Mouse (Mus musculus) cerebellum, adult 2 months (tissue): Measurements from ENCODE around the gene Smyd2. TPM values are rescaled to one million over a fixed set of nuclear protein-coding genes. Genes with fewer than 3 reads are reported as not detected.

Experiments
- DNase-seq, 2 experiments: peaks; one replicate each; pipeline ENCODE4 v3.0.0; 2021
- H3K27ac ChIP-seq: fragments of 200-500 bp; 2 replicates; pipeline ENCODE4 v1.5.1; 2012; ENCODE audit warnings: low read length, control low read depth, inconsistent platforms; ENCODE audit not compliant: insufficient read depth
- H3K27me3 ChIP-seq: fragments of 200-500 bp; 2 replicates; pipeline ENCODE4 v1.6.1; 2012; ENCODE audit warnings: inconsistent platforms, mild to moderate bottlenecking, low read length, moderate library complexity; ENCODE audit not compliant: control insufficient read depth, insufficient read depth
- H3K4me1 ChIP-seq: fragments of 200-500 bp; 2 replicates; pipeline ENCODE4 v1.6.1; 2011; ENCODE audit warnings: low read length; ENCODE audit not compliant: control insufficient read depth, insufficient read depth
- H3K4me3 ChIP-seq: fragments of 200-500 bp; replicated peaks from 2 replicates; pipeline ENCODE3; 2011; ENCODE audit warnings: mild to moderate bottlenecking, low read depth, low read length, control low read depth; ENCODE audit not compliant: insufficient read depth
- CTCF ChIP-seq: fragments of 200-500 bp; IDR thresholded peaks from 2 replicates; pipeline ENCODE4 v1.5.1; 2011; ENCODE audit warnings: low read depth, mild to moderate bottlenecking, control low read depth, low read length, moderate library complexity, borderline replicate concordance; ENCODE audit not compliant: insufficient read depth
- POLR2A ChIP-seq: fragments of 200-500 bp; IDR thresholded peaks from 2 replicates; pipeline ENCODE4 v1.6.1; 2011; ENCODE audit warnings: low read length, control low read depth, borderline replicate concordance; ENCODE audit not compliant: insufficient read depth
- WGBS: fragments of 180-500 bp; shearing (Covaris S2); methylation state at CpG from one replicate; pipeline ENCODE4 v1.1.7; 2018; 5-methylcytosine and 5-hydroxymethylcytosine counted together
- polyA plus RNA-seq: library from polyadenylated mRNA; depleted of rRNA; stranded (reverse); fragments of >200 nt; gene quantifications from 2 replicates; pipeline ENCODE4 v1.2.3, GENCODE M21; 2012

The Smyd2 gene
- polyA plus RNA-seq, 1 experiment: 131 TPM

GRCm38 (mm10) chr1:189867034-189867433 is 55.1 kb downstream of the Smyd2 start:
- Histone ChIP-seq H3K27me3 (no peaks in the 10 kb centered on the region), H3K4me3 (no peak overlapping the region), H3K4me1 (peaks cover 6% of the 10 kb centered on the region; the same call in 1 of the 2 replicates), H3K27ac (no peak overlapping the region; the same call in 1 of the 2 replicates)
- no peak for DNase-seq
- 79% methylated on average over 5 of the region's 5 CpGs for WGBS
- TF ChIP-seq POLR2A (no peak), CTCF (no peak)

- peaks cover 6% of the 10 kb centered on the region; the same call in 1 of the 2 replicates for H3K4me1 ChIP-seq
- no peak overlapping the region; the same call in 1 of the 2 replicates for H3K27ac ChIP-seq
- DNase-seq: no peak
- H3K27me3 ChIP-seq: no peaks in the 10 kb centered on the region
- no peak overlapping the region for H3K4me3 ChIP-seq
- TF ChIP-seq CTCF (no peak), POLR2A (no peak)
- WGBS: 89% methylated on average over 6 of the region's 6 CpGs
These were observed 55.5 kb downstream of the Smyd2 start for GRCm38 (mm10) chr1:189866621-189867020.

- TF ChIP-seq CTCF (no peak), POLR2A (no peak)
- Histone ChIP-seq H3K4me1 (peaks cover 6% of the 10 kb centered on the region; the same call in 1 of the 2 replicates), H3K4me3 (no peak overlapping the region), H3K27ac (no peak overlapping the region), H3K27me3 (no peaks in the 10 kb centered on the region)
- DNase-seq: no peak
- 19% methylated on average over 15 of the region's 15 CpGs for WGBS
These were observed 57.2 kb downstream of the Smyd2 start for GRCm38 (mm10) chr1:189864846-189865560.

- H3K27ac ChIP-seq: no peak overlapping the region
- H3K4me3 ChIP-seq: no peak overlapping the region
- H3K27me3 ChIP-seq: no peaks in the 10 kb centered on the region
- no peak for DNase-seq
- H3K4me1 ChIP-seq: peaks cover 6% of the 10 kb centered on the region; the same call in 1 of the 2 replicates
- WGBS: 57% methylated on average over 9 of the region's 9 CpGs
- no peak for TF ChIP-seq POLR2A
- peak; percentile 40 for TF ChIP-seq CTCF
These were observed 57.9 kb downstream of the Smyd2 start for GRCm38 (mm10) chr1:189864301-189864700.

- Histone ChIP-seq H3K4me3 (no peak overlapping the region), H3K27ac (no peak overlapping the region), H3K4me1 (peaks cover 6% of the 10 kb centered on the region; the same call in 1 of the 2 replicates), H3K27me3 (no peaks in the 10 kb centered on the region)
- TF ChIP-seq POLR2A (no peak), CTCF (no peak)
- DNase-seq: no peak
- WGBS: 95% methylated on average over 3 of the region's 3 CpGs
These were observed 58.4 kb downstream of the Smyd2 start for GRCm38 (mm10) chr1:189863727-189864126.

- H3K27me3 ChIP-seq: no peaks in the 10 kb centered on the region
- 81% methylated on average over 12 of the region's 12 CpGs for WGBS
- DNase-seq: no peak
- no peak overlapping the region for H3K4me3 ChIP-seq
- no peak for TF ChIP-seq POLR2A
- TF ChIP-seq CTCF: no peak
- peaks cover 6% of the 10 kb centered on the region; the same call in 1 of the 2 replicates for H3K4me1 ChIP-seq
- no peak overlapping the region for H3K27ac ChIP-seq
These were observed 61.2 kb downstream of the Smyd2 start for GRCm38 (mm10) chr1:189860942-189861315.

GRCm38 (mm10) chr1:189860112-189860941 is 61.8 kb downstream of the Smyd2 start:
- peaks cover 5% of the 10 kb centered on the region; the same call in 1 of the 2 replicates for H3K4me1 ChIP-seq
- 62% methylated on average over 17 of the region's 17 CpGs for WGBS
- no peak for TF ChIP-seq CTCF
- TF ChIP-seq POLR2A: no peak

GRCm38 (mm10) chr1:189858377-189858776 is 63.8 kb downstream of the Smyd2 start:
- no peak for TF ChIP-seq POLR2A
- no peak for TF ChIP-seq CTCF
- no peaks in the 10 kb centered on the region; the same call in 1 of the 2 replicates for H3K4me1 ChIP-seq
- WGBS: 27% methylated on average over 6 of the region's 6 CpGs
- no peak for DNase-seq
- H3K27ac ChIP-seq: no peak overlapping the region
- H3K27me3 ChIP-seq: no peaks in the 10 kb centered on the region
- no peak overlapping the region for H3K4me3 ChIP-seq

More at GRCm38 (mm10) chr1:189860112-189860941, 61.8 kb downstream of the Smyd2 start:
- no peak overlapping the region for H3K27ac ChIP-seq
- H3K27me3 ChIP-seq: no peaks in the 10 kb centered on the region
- no peak for DNase-seq
- no peak overlapping the region for H3K4me3 ChIP-seq
